Mouse (Mus musculus) forebrain, embryonic 13.5 days (tissue): ENCODE results near the gene Gm29797. TPM values are rescaled to one million over a fixed set of nuclear protein-coding genes. Genes with fewer than 3 reads are reported as not detected.

Source experiments
- ATAC-seq: fragments of 200-750 bp; cut with Nextera tagmentation; 2 replicates; pipeline ENCODE4 v1.8.0; 2017
- H3K27ac ChIP-seq: fragments of 300-500 bp; sonication (generic); 2 replicates; pipeline ENCODE4 v1.5.1; 2015; ENCODE audit warnings: inconsistent platforms, mild to moderate bottlenecking, moderate library complexity
- H3K27me3 ChIP-seq: fragments of 300-500 bp; sonication (generic); 2 replicates; pipeline ENCODE4 v1.6.1; 2015; ENCODE audit warnings: mild to moderate bottlenecking, inconsistent platforms
- H3K36me3 ChIP-seq: fragments of 300-500 bp; sonication (generic); 2 replicates; pipeline ENCODE4 v1.6.1; 2015; ENCODE audit warnings: mild to moderate bottlenecking, inconsistent platforms; ENCODE audit not compliant: poor library complexity, severe bottlenecking
- H3K4me1 ChIP-seq: fragments of 300-500 bp; sonication (generic); 2 replicates; pipeline ENCODE4 v1.6.1; 2015; ENCODE audit warnings: inconsistent platforms
- H3K4me2 ChIP-seq: fragments of 300-500 bp; sonication (generic); 2 replicates; pipeline ENCODE4 v1.6.1; 2015; ENCODE audit warnings: inconsistent platforms, mild to moderate bottlenecking, moderate library complexity
- H3K4me3 ChIP-seq: fragments of 300-500 bp; sonication (generic); 2 replicates; pipeline ENCODE4 v1.5.1; 2015; ENCODE audit warnings: mild to moderate bottlenecking, inconsistent platforms
- H3K9ac ChIP-seq: fragments of 300-500 bp; sonication (generic); 2 replicates; pipeline ENCODE4 v1.6.1; 2015; ENCODE audit warnings: mild to moderate bottlenecking, inconsistent platforms
- H3K9me3 ChIP-seq: fragments of 300-500 bp; sonication (generic); replicated peaks from 2 replicates; pipeline ENCODE4 v1.6.1; 2016; ENCODE audit warnings: inconsistent platforms
- WGBS: fragments of 180-500 bp; shearing (Covaris S2); methylation state at CpG from one replicate; pipeline ENCODE4 v1.1.7; 2015; 5-methylcytosine and 5-hydroxymethylcytosine counted together
- polyA plus RNA-seq: library from polyadenylated mRNA; unstranded; fragments of >200 nt; fragmentation: Nextera tagmentation; extraction: Ambion mirVana; gene quantifications from 2 replicates; pipeline ENCODE4 v1.2.1, GENCODE M21; 2015

Gm29797 gene
- polyA plus RNA-seq: 0.23 TPM in 1 of 2 replicates, not detected in the other

- Histone ChIP-seq H3K36me3 (peaks cover 62% of the 10 kb centered on the region), H3K4me3 (no peak within 1 kb of the TSS), H3K27ac (no peak within 1 kb of the TSS), H3K4me2 (no peak within 1 kb of the TSS), H3K9me3 (no peaks in the 10 kb centered on the region), H3K27me3 (no peaks in the 10 kb centered on the region), H3K9ac (no peak within 1 kb of the TSS), H3K4me1 (no peaks in the 10 kb centered on the region; the same call in 1 of the 2 replicates)
- ATAC-seq: no peak
- WGBS: 85% methylated on average over 3 of the region's 3 CpGs
Measured at GRCm38 (mm10) chr2:181656734-181657133, at the start of gene Gm29797. TSS of gene Gm29797 (plus strand) at chr2:181657034.

- Histone ChIP-seq H3K4me3 (no peak overlapping the region), H3K27ac (no peak overlapping the region), H3K9me3 (no peaks in the 10 kb centered on the region), H3K4me2 (no peak overlapping the region), H3K9ac (no peak overlapping the region), H3K27me3 (no peaks in the 10 kb centered on the region), H3K4me1 (no peaks in the 10 kb centered on the region), H3K36me3 (peaks cover 72% of the 10 kb centered on the region)
- 87% methylated on average over 5 of the region's 5 CpGs for WGBS
- no peak for ATAC-seq
Measured at GRCm38 (mm10) chr2:181618761-181619495, 37.9 kb upstream of the Gm29797 start.

- ATAC-seq: no peak
- H3K36me3 ChIP-seq: peaks cover 71% of the 10 kb centered on the region
- H3K27ac ChIP-seq: no peak overlapping the region
Measured at GRCm38 (mm10) chr2:181623401-181623800, 33.4 kb upstream of the Gm29797 start.

GRCm38 (mm10) chr2:181628471-181628870 lies 28.4 kb upstream of the Gm29797 start:
- H3K4me3 ChIP-seq: no peak overlapping the region
- H3K9me3 ChIP-seq: no peaks in the 10 kb centered on the region
- no peak overlapping the region for H3K27ac ChIP-seq
- H3K4me2 ChIP-seq: no peak overlapping the region
- ATAC-seq: no peak
- H3K4me1 ChIP-seq: no peaks in the 10 kb centered on the region
- H3K9ac ChIP-seq: no peak overlapping the region
- no peaks in the 10 kb centered on the region for H3K27me3 ChIP-seq
- H3K36me3 ChIP-seq: peaks cover 55% of the 10 kb centered on the region

More at GRCm38 (mm10) chr2:181623401-181623800, 33.4 kb upstream of the Gm29797 start:
- Histone ChIP-seq H3K4me2 (no peak overlapping the region), H3K4me3 (no peak overlapping the region), H3K9ac (no peak overlapping the region), H3K27me3 (no peaks in the 10 kb centered on the region), H3K9me3 (no peaks in the 10 kb centered on the region), H3K4me1 (no peaks in the 10 kb centered on the region)

GRCm38 (mm10) chr2:181632624-181633023 lies 24.2 kb upstream of the Gm29797 start:
- Histone ChIP-seq H3K4me3 (no peak overlapping the region), H3K4me1 (no peaks in the 10 kb centered on the region), H3K9ac (no peak overlapping the region), H3K36me3 (peaks cover 66% of the 10 kb centered on the region), H3K27ac (no peak overlapping the region), H3K9me3 (no peaks in the 10 kb centered on the region), H3K4me2 (no peak overlapping the region), H3K27me3 (no peaks in the 10 kb centered on the region)
- 94% methylated on average over 6 of the region's 6 CpGs for WGBS
- ATAC-seq: no peak

- H3K36me3 ChIP-seq: peaks cover 81% of the 10 kb centered on the region
Measured at GRCm38 (mm10) chr2:181635865-181636264, 21.0 kb upstream of the Gm29797 start.

GRCm38 (mm10) chr2:181644361-181644760 lies 12.5 kb upstream of the Gm29797 start:
- no peaks in the 10 kb centered on the region for H3K9me3 ChIP-seq

More at GRCm38 (mm10) chr2:181635865-181636264, 21.0 kb upstream of the Gm29797 start:
- Histone ChIP-seq H3K9me3 (no peaks in the 10 kb centered on the region), H3K4me2 (no peak overlapping the region), H3K4me3 (no peak overlapping the region), H3K4me1 (no peaks in the 10 kb centered on the region), H3K27me3 (no peaks in the 10 kb centered on the region), H3K9ac (no peak overlapping the region), H3K27ac (no peak overlapping the region)
- WGBS: 92% methylated on average over 3 of the region's 3 CpGs
- no peak for ATAC-seq

GRCm38 (mm10) chr2:181645666-181646065 lies 11.2 kb upstream of the Gm29797 start:
- Histone ChIP-seq H3K9ac (no peak overlapping the region), H3K9me3 (no peaks in the 10 kb centered on the region), H3K4me1 (no peaks in the 10 kb centered on the region), H3K36me3 (peaks cover 91% of the 10 kb centered on the region), H3K4me3 (no peak overlapping the region), H3K27ac (no peak overlapping the region), H3K27me3 (no peaks in the 10 kb centered on the region), H3K4me2 (no peak overlapping the region)
- ATAC-seq: no peak
- 90% methylated on average over 3 of the region's 3 CpGs for WGBS

More at GRCm38 (mm10) chr2:181644361-181644760, 12.5 kb upstream of the Gm29797 start:
- WGBS: 89% methylated on average over 2 of the region's 2 CpGs
- ATAC-seq: no peak
- H3K27ac ChIP-seq: no peak overlapping the region
- H3K27me3 ChIP-seq: no peaks in the 10 kb centered on the region
- no peaks in the 10 kb centered on the region for H3K4me1 ChIP-seq
- no peak overlapping the region for H3K9ac ChIP-seq
- no peak overlapping the region for H3K4me2 ChIP-seq
- peaks cover 88% of the 10 kb centered on the region for H3K36me3 ChIP-seq
- no peak overlapping the region for H3K4me3 ChIP-seq

GRCm38 (mm10) chr2:181646626-181647472 lies 10.0 kb upstream of the Gm29797 start:
- H3K4me3 ChIP-seq: no peak overlapping the region
- H3K9ac ChIP-seq: no peak overlapping the region
- H3K4me2 ChIP-seq: no peak overlapping the region
- H3K27me3 ChIP-seq: no peaks in the 10 kb centered on the region
- 93% methylated on average over 6 of the region's 6 CpGs for WGBS
- H3K4me1 ChIP-seq: no peaks in the 10 kb centered on the region
- no peaks in the 10 kb centered on the region for H3K9me3 ChIP-seq
- no peak overlapping the region for H3K27ac ChIP-seq
- no peak for ATAC-seq
- H3K36me3 ChIP-seq: peaks cover 91% of the 10 kb centered on the region

- H3K4me3 ChIP-seq: no peak overlapping the region
- H3K27ac ChIP-seq: no peak overlapping the region
- WGBS: 90% methylated on average over 10 of the region's 10 CpGs
- no peaks in the 10 kb centered on the region for H3K4me1 ChIP-seq
- ATAC-seq: no peak
- no peaks in the 10 kb centered on the region for H3K9me3 ChIP-seq
- H3K27me3 ChIP-seq: no peaks in the 10 kb centered on the region
- H3K9ac ChIP-seq: no peak overlapping the region
- H3K36me3 ChIP-seq: peaks cover 95% of the 10 kb centered on the region
- no peak overlapping the region for H3K4me2 ChIP-seq
Measured at GRCm38 (mm10) chr2:181648926-181649325, 7.9 kb upstream of the Gm29797 start.

GRCm38 (mm10) chr2:181653065-181653464 lies 3.8 kb upstream of the Gm29797 start:
- no peak for ATAC-seq
- H3K36me3 ChIP-seq: peaks cover 94% of the 10 kb centered on the region

GRCm38 (mm10) chr2:181653523-181653922 lies 3.3 kb upstream of the Gm29797 start:
- no peak overlapping the region for H3K9ac ChIP-seq
- H3K36me3 ChIP-seq: peaks cover 94% of the 10 kb centered on the region
- WGBS: 87% methylated on average over 1 of the region's 1 CpGs
- no peak overlapping the region for H3K4me2 ChIP-seq
- no peak for ATAC-seq
- H3K27me3 ChIP-seq: no peaks in the 10 kb centered on the region
- H3K4me3 ChIP-seq: no peak overlapping the region
- no peak overlapping the region for H3K27ac ChIP-seq
- H3K9me3 ChIP-seq: no peaks in the 10 kb centered on the region
- H3K4me1 ChIP-seq: no peaks in the 10 kb centered on the region

More at GRCm38 (mm10) chr2:181653065-181653464, 3.8 kb upstream of the Gm29797 start:
- Histone ChIP-seq H3K4me3 (no peak overlapping the region), H3K27ac (no peak overlapping the region), H3K9ac (no peak overlapping the region), H3K4me2 (no peak overlapping the region), H3K27me3 (no peaks in the 10 kb centered on the region), H3K9me3 (no peaks in the 10 kb centered on the region), H3K4me1 (no peaks in the 10 kb centered on the region)
